Mouse (Mus musculus): ENCODE measurements around the gene Pou4f1. TPM values are rescaled to one million over a fixed set of nuclear protein-coding genes. Genes with fewer than 3 reads are reported as not detected.

The Pou4f1 gene
- polyA plus RNA-seq, 3 experiments from 2014 or later = 0.71 to 2.5 (median 2.2) TPM

- no peak for ATAC-seq
These were observed 10.8 kb downstream of the Pou4f1 start for GRCm38 (mm10) chr14:104456976-104457375.

- no peak for ATAC-seq
These were observed 14.0 kb downstream of the Pou4f1 start for GRCm38 (mm10) chr14:104453824-104454223.

- no peak for ATAC-seq
These were observed 33.5 kb downstream of the Pou4f1 start for GRCm38 (mm10) chr14:104434293-104434692.

- ATAC-seq = no peak
These were observed 37.0 kb downstream of the Pou4f1 start for GRCm38 (mm10) chr14:104430819-104431218.

- ATAC-seq = no peak
These were observed 43.9 kb downstream of the Pou4f1 start for GRCm38 (mm10) chr14:104423688-104424470.

Other genes with a start within 250 kb of the Pou4f1 start
- 10 to 100 TPM; 21.3 to 24.4 (median 22.0) TPM for gene Rnf219, start 54.6 kb upstream of the Pou4f1 start, polyA plus RNA-seq (2017; shearing (Covaris generic))